Mouse (Mus musculus) heart, embryonic 11.5 days (tissue): Measurements from ENCODE around the gene Fasn. TPM values are rescaled to one million over a fixed set of nuclear protein-coding genes. Genes with fewer than 3 reads are reported as not detected.
"Not testable (repeated sequence)": the region's sequence is repeated elsewhere in the genome, so short reads cannot be mapped to it uniquely, and the experiment has no call there.

Source experiments
- ATAC-seq: fragments of 200-750 bp; cut with Nextera tagmentation; replicated peaks from 2 replicates; pipeline ENCODE4 v1.8.0; 2017; ENCODE audit warnings: moderate library complexity; ENCODE audit not compliant: insufficient number of reproducible peaks, low FRiP score, low TSS enrichment
- H3K27ac ChIP-seq: fragments of 300-500 bp; sonication (generic); 2 replicates; pipeline ENCODE4 v1.5.1; 2014; ENCODE audit warnings: mild to moderate bottlenecking, low read depth, low read length
- H3K27me3 ChIP-seq: fragments of 300-500 bp; sonication (generic); 2 replicates; pipeline ENCODE4 v1.6.1; 2014; ENCODE audit warnings: mild to moderate bottlenecking, low read length, mixed read lengths; ENCODE audit not compliant: control insufficient read depth, insufficient read depth
- H3K36me3 ChIP-seq: fragments of 300-500 bp; sonication (generic); 2 replicates; pipeline ENCODE4 v1.6.1; 2014; ENCODE audit warnings: mild to moderate bottlenecking, low read length, moderate library complexity, mixed read lengths; ENCODE audit not compliant: control insufficient read depth, insufficient read depth
- H3K4me1 ChIP-seq: fragments of 300-500 bp; sonication (generic); 2 replicates; pipeline ENCODE4 v1.6.1; 2014; ENCODE audit warnings: low read length; ENCODE audit not compliant: control insufficient read depth, insufficient read depth
- H3K4me2 ChIP-seq: fragments of 300-500 bp; sonication (generic); 2 replicates; pipeline ENCODE4 v1.6.1; 2014; ENCODE audit warnings: mild to moderate bottlenecking, moderate library complexity
- H3K4me3 ChIP-seq: fragments of 300-500 bp; sonication (generic); 2 replicates; pipeline ENCODE4 v1.5.1; 2014; ENCODE audit warnings: low read depth, low read length
- H3K9ac ChIP-seq: fragments of 300-500 bp; sonication (generic); 2 replicates; pipeline ENCODE4 v1.6.1; 2014; ENCODE audit warnings: mild to moderate bottlenecking, low read depth, low read length, moderate library complexity
- H3K9me3 ChIP-seq: fragments of 300-500 bp; sonication (generic); replicated peaks from 2 replicates; pipeline ENCODE4 v1.6.1; 2016; ENCODE audit warnings: low read length; ENCODE audit not compliant: control insufficient read depth
- WGBS: fragments of 180-500 bp; shearing (Covaris S2); extraction: QIAGEN DNeasy Blood & Tissue Kit; methylation state at CpG from one replicate; pipeline ENCODE4 v1.1.7; 2014; ENCODE audit not compliant: insufficient replicate concordance; 5-methylcytosine and 5-hydroxymethylcytosine counted together
- polyA plus RNA-seq: library from polyadenylated mRNA; unstranded; fragments of >200 nt; fragmentation: Nextera tagmentation; extraction: Ambion mirVana; gene quantifications from 2 replicates; pipeline ENCODE4 v1.2.1, GENCODE M21; 2014

The Fasn gene
- polyA plus RNA-seq, 1 experiment from 2014 or later: 33.9 TPM

DNA sequence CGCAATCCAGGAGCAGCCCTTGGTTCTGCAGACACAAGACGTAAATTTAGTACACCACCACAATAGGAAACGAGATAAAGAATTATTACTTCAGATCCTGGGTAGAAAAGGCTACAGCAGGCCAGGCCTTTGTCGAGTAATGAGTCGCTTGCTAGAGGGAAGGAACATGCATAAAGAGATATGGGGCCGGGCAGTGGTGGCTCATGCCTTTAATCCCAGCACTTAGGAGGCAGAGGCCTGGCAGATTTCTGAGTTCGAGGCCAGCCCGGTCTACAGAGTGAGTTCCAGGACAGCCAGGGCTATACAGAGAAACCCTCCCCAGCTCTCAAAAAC is 27.8 kb downstream of the Fasn start:
- Histone ChIP-seq H3K9me3 (no peaks in the 10 kb centered on the region), H3K4me2 (peak overlapping the region; percentile 81), H3K4me3 (peak overlapping the region; percentile 90), H3K4me1 (peaks cover 10% of the 10 kb centered on the region; the same call in 1 of the 2 replicates), H3K27me3 (no peaks in the 10 kb centered on the region), H3K9ac (peak overlapping the region; percentile 70; the same call in 1 of the 2 replicates), H3K36me3 (peaks cover 16% of the 10 kb centered on the region), H3K27ac (peak overlapping the region; percentile 75)
- no peak for ATAC-seq
- WGBS: 24% methylated on average over 8 of the region's 8 CpGs

DNA sequence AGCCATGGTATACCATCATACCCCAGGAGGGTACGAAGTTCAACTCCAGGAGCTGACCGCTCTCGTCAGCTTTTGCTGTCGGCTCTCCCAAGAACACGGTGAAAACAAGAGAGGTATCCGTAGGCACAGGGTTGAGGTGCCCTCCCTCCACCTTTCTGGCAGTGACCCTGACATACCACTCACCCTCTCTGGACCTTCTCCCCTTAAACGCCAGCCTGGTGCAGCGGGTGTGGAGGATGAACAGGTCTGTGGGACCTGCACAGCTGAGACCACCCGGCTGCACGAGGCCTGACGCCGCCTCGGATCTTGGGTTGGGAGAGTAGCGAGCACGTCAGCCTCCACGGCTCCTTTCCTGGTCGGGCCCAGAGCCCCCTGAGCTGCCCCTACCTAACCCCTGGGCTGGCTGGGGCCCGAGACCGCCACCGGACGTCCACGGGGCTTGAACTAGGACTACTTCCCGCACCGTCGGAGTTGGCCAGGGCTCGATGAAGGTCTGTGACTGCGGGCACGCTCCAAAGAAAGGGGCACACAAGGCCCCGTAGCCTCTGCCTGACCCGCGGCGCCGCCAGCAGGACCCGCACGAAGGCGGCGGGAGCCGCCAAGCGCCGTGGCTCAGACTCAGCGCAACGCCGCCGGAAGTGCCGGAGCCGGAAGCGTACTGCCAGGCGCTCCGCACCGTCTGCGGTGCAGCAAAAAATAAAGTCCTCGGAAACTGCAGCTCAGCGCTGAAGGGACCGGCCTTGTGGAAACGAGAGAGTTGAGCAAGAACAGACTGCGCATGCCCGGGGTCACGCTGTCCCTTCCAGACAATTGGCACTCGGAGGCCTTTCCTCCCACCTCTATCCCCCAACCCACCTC is 28.4 kb downstream of the Fasn start, which contains the start of gene Dus1l:
Dus1l (minus strand) TSS at position 648 of the 858 bp plus-strand sequence.
- H3K4me1 ChIP-seq: peaks cover 10% of the 10 kb centered on the region; the same call in 1 of the 2 replicates
- H3K27me3 ChIP-seq: no peaks in the 10 kb centered on the region
- H3K4me2 ChIP-seq: peak within 1 kb of the TSS; percentile 81
- peak within 1 kb of the TSS; percentile 90 for H3K4me3 ChIP-seq
- ATAC-seq: peak; percentile 80
- no peaks in the 10 kb centered on the region for H3K9me3 ChIP-seq
- H3K9ac ChIP-seq: peak within 1 kb of the TSS; percentile 93
- H3K36me3 ChIP-seq: peaks cover 17% of the 10 kb centered on the region
- peak within 1 kb of the TSS; percentile 75 for H3K27ac ChIP-seq
- 2% methylated on average over 59 of the region's 59 CpGs for WGBS

DNA sequence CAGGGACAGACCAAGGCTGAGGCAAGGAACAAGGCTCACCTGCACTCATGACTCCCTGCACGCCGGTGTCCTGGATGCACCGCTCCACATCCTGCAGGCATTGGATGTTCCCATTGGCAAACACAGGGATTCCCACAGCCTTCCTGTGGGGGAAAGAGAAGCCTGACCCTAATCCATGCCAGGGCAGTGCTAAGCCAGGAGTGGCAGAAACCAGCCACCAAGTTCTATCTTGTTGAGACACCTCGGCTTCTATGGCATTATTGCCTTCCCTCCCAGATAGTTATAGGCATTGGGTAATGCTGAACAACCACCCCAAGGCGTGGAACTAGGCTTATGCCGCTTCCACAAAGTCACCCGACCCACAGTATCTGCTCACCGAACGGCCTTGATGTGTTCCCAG is 31.7 kb downstream of the Fasn start:
- ATAC-seq: no peak
- H3K36me3 ChIP-seq: peaks cover 37% of the 10 kb centered on the region
- WGBS: 95% methylated on average over 9 of the region's 9 CpGs

DNA sequence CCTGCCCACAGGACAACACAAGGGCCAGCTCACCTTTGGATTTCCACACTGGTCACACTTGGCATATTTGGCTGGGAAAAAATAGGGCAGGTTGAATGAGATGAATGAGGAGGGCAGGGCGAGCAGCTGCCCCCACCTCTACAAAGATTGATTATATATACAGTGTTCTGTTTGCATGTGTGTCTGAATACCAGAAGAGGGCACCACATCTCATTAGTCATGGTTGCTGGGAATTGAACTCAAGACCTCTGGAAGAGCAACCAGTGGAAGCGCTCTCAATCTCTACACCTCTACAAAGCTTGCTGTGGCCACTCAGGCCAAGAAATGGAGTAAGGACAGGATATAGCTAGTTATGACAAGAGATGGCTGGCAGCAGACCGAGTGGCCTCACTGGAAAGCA is 34.5 kb downstream of the Fasn start:
- ATAC-seq: no peak
- H3K36me3 ChIP-seq: peaks cover 45% of the 10 kb centered on the region

More for the DNA sequence above, 31.7 kb downstream of the Fasn start:
- no peaks in the 10 kb centered on the region for H3K9me3 ChIP-seq
- peaks cover 8% of the 10 kb centered on the region; the same call in 1 of the 2 replicates for H3K4me1 ChIP-seq
- no peak overlapping the region for H3K4me3 ChIP-seq
- H3K9ac ChIP-seq: no peak overlapping the region
- H3K27ac ChIP-seq: no peak overlapping the region
- H3K27me3 ChIP-seq: no peaks in the 10 kb centered on the region
- H3K4me2 ChIP-seq: no peak overlapping the region

DNA sequence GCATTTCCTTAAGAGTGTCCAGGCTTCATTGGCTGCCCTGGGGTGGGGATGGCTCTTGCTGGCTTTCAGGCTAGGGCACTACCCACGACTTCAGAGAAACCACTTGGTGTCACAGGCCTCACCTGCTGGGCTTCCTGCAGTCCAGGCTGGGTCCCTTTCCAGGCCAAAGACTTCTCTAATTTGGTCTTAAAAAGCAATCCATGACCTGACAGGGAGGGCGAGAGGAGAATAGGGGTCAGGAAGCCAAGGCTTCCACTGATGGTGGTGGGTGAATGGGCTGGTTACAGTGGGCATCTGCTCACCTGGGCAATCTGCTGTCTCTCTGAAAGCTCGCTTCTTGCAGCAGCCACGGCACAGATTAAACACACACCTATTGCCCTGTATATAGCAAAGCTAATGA is 35.0 kb downstream of the Fasn start:
- no peak overlapping the region for H3K27ac ChIP-seq
- no peak for ATAC-seq
- no peaks in the 10 kb centered on the region for H3K27me3 ChIP-seq
- WGBS: 88% methylated on average over 4 of the region's 4 CpGs
- H3K4me1 ChIP-seq: peaks cover 5% of the 10 kb centered on the region
- H3K9me3 ChIP-seq: no peaks in the 10 kb centered on the region
- H3K9ac ChIP-seq: no peak overlapping the region
- H3K4me2 ChIP-seq: no peak overlapping the region
- peaks cover 45% of the 10 kb centered on the region for H3K36me3 ChIP-seq
- no peak overlapping the region for H3K4me3 ChIP-seq

More for the DNA sequence above, 34.5 kb downstream of the Fasn start:
- WGBS: 81% methylated on average over 3 of the region's 3 CpGs
- no peak overlapping the region for H3K4me3 ChIP-seq
- no peak overlapping the region for H3K4me2 ChIP-seq
- no peak overlapping the region for H3K9ac ChIP-seq
- no peak overlapping the region for H3K27ac ChIP-seq
- H3K9me3 ChIP-seq: no peaks in the 10 kb centered on the region
- H3K4me1 ChIP-seq: peaks cover 5% of the 10 kb centered on the region
- no peaks in the 10 kb centered on the region for H3K27me3 ChIP-seq

DNA sequence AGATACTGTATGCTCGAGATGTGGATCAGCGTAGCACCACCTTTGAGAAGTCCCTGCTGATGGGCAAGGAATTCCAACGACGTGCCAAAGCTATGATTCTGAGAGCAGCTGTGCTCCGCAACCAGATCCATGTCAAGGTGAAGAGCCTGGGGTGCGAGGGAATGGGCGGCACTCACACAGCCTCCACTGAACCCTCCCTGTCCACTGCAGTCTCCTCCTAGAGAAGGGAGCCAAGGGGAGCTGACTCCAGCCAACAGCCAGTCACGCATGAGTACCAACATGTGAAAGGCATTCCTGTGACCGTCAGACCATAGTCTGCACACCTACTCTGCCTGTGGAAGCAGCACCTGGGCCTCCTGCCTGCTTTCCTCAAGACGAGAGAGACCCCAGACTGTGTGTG is 35.9 kb downstream of the Fasn start:
- H3K9me3 ChIP-seq, H3K4me1 ChIP-seq, H3K4me3 ChIP-seq, ATAC-seq, H3K9ac ChIP-seq, H3K27me3 ChIP-seq, H3K4me2 ChIP-seq, H3K27ac ChIP-seq: not testable (repeated sequence)
- WGBS: 88% methylated on average over 9 of the region's 10 CpGs
- H3K36me3 ChIP-seq: peaks cover 42% of the 10 kb centered on the region

DNA sequence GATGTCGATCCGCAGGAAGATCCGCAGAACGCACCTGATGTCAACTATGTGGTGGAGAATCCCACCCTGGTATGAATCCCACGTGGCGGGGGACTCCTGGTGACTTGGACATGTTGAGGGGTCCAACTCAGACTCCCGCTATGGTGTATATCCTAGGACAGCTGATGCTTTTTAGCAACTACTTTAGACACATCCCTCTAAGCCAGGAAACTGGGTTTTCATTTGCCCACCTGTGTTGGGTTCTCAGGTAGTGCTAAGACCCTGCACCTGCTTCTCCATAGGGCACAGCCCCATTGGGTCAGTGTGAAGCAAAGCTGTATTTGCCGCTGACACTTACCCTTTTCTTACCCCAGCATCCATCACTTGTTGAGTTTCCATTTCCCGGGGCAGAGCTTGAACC is 39.2 kb downstream of the Fasn start:
- H3K9ac ChIP-seq: peak overlapping the region; percentile 93
- peaks cover 8% of the 10 kb centered on the region for H3K27me3 ChIP-seq
- 33% methylated on average over 9 of the region's 9 CpGs for WGBS
- H3K9me3 ChIP-seq: no peaks in the 10 kb centered on the region
- ATAC-seq: no peak
- peak overlapping the region; percentile 72 for H3K4me2 ChIP-seq
- peaks cover 20% of the 10 kb centered on the region for H3K36me3 ChIP-seq
- H3K4me3 ChIP-seq: peak overlapping the region; percentile 91
- H3K4me1 ChIP-seq: peaks cover 12% of the 10 kb centered on the region
- H3K27ac ChIP-seq: no peak overlapping the region

DNA sequence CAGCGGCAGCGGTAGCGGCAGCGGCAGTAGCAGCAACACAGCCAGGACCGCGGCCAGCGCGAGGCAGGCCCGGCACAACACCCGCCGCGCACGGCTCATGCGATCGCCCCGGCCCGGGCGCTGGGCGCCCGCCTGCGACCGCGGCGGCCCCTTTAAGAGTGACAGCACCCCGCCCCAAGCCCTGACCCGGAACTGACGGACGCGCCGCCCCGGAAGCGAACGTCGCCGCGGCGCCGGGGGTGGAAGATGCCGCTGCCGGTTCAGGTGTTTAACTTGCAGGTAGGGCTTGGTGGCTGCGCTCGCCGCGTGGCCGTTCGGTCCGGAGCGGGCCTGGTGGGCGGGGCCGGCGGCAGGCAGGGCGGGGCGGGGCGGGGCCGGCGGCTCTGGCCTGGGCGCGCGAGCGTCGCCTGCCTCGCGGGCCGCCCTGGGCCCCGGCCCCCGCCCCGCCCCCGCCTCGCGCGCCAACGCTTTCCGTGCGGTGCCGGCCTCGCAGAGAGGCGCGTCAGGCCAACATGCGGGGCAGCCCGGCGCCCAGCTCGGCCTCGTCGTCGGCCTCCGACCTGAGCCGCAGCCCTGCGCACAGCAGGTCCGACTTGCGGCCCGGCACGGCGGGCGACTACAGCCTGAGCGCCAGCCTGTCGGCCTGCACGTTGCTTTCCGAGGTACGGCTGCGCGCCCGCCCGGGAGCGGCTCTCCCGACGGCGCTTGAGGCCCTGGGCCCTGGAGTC is 40.1 kb downstream of the Fasn start, which contains the start of the genes Rfng and Gps1:
Rfng (minus strand) TSS at position 144 of the 728 bp plus-strand sequence.
Gps1 (plus strand) TSS at position 209 of the 728 bp plus-strand sequence.
- Histone ChIP-seq H3K27me3 (peaks cover 8% of the 10 kb centered on the region), H3K4me1 (peaks cover 12% of the 10 kb centered on the region), H3K9ac (peak within 1 kb of the TSS; percentile 93), H3K36me3 (peaks cover 13% of the 10 kb centered on the region; the same call in 1 of the 2 replicates), H3K4me2 (peak within 1 kb of the TSS; percentile 72), H3K27ac (peak within 1 kb of the TSS; percentile 64), H3K9me3 (no peaks in the 10 kb centered on the region), H3K4me3 (peak within 1 kb of the TSS; percentile 91)
- peak; percentile 65 for ATAC-seq
- under 1% methylated on average over 93 of the region's 107 CpGs for WGBS
